Mouse (Mus musculus) B cell, adult 2 months (primary cell): ENCODE data around the gene Sema6c.
A peak's percentile ranks its signal among the peaks of the same experiment; 100 is the strongest.

Experiments used
- DNase-seq, 2 experiments: peaks; one replicate each; pipeline ENCODE4 v3.0.0; 2022

Gene Sema6c

DNA sequence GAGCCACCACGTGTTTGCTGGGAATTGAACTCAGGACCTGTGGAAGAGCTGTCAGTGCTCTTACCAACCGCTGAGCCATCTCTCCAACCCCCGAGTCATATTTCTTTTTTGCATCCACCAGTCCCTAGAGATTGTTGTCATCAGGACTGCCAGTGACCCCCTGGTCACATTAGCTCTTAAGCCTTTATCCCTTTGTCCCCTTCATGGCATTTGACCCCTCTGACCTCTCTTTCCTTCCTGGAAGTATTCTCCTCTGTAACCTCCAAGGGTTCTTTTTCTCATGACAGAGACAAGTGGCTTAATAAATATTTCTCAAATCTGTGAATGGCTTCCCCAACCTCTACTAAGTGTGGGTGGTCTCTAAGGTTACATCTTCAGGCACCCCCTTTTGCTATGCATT, 12.3 kb upstream of the Sema6c start:
- DNase-seq: no peak

DNA sequence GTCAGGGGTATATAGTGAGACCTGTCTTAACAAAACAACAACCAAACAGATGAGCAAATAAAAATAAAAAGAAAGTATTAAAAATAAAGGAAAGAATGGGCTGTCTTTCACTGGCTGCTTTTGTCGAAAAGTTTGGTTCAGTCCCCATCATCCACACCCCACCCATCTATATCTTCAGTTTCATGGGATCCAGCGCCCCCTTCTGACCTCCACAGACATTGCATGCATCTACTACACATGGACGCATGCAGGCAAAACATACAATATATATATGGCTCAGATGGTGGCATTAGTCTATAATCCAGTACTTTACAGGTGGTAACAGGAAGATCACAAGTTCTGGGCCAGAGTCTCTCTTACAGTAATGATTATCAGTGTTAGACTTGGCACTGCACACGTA, 6.4 kb upstream of the Sema6c start:
- DNase-seq: peak; percentile 82 to 86

DNA sequence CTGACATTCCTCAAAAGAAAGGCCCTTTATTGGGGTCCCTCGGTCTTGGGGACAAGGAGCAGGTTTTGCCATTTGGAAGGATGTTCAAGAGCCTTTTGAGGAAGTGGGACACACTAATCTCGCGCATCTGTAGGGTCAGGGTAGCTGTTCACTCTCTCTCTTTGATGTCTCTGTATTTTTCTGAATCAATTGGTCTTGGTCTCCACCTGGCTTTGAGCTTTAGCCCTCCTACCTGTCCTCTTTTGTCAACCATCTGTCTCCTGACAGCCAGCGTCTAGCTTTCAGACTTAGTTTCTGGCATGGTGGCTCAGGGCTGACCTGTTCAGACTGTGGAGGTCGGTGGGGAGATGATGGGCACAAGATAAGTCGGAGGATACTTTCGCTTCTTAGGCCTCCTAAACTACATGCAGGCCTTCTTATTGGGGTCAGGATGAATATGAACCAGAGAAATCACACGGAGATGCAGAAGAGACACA, 708 bp upstream of the Sema6c start:
- DNase-seq: no peak

DNA sequence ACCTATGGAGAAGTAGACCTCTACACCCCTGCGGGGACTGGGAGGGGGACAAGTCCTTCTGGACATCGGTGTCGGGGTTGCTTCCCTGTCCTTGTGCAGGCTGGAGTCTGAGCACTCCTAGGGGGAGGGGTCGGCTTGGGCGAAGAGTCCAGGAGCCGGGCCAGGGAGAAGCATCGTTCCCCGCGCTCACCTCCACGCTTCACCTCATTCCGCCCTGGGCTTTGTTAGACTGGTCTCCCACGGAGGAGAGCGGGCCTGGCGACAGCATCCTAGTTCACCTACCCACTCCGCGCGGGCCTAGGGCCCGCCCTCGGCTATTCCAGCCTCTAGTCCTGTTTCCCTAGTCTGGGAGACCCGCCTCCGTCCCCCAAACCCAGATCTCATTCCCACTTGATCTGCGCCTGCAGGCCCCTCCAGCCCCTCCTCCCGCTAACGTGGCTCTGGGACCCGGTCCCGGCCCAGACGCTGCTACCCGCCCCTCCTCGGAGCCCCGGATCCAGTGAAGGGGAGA, 839 bp downstream of the Sema6c start:
- DNase-seq: no peak

DNA sequence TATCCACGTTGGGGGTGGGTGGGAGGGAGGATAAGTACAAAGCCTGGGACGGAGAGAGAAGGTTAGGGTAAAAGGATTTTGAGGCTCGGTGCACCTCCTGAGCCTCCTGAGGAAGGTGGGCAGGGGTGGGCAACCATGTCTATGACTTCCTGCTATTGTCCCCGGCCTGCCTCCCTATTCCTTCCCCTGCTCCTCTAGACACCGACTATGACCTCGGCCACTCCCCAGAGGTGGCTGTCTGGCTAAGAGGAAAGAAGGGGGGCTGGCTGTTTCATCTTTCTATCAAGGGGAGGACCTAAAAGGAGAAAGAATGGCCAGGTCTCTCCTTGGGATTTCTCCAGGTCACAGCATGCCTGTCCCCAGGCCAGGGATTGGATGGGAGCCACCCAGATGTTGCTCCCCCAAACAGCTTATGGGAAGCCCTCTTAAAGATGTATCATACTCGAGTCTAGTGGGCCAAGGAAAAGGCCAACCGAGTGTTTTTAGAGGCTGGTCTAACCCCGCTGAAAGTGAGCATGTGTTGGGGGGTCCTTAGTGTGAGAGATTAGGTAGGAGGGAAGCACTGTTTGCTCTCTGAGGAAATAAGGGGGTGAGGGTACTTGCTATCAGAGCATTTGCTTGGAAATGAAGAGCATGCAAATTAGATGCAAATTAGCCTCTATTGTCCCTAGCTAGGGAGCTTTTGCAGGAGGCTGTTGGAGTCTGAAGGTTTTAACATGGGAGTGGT, 1.5 kb downstream of the Sema6c start:
- no peak for DNase-seq

DNA sequence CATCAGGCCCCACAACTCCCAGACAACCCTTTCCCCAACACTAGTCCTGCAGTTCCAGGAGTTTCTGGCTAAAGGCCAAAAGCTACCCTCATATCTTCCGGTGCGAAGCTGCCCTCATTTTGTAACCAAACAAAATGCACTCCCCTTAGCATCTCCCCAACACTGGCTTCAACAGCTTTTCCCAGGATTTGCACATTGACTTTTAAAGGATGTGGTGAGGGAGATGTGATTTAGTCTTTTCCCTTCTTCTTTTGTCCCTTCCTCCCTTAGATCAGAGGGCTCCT, 2.0 kb downstream of the Sema6c start:
- DNase-seq: no peak

DNA sequence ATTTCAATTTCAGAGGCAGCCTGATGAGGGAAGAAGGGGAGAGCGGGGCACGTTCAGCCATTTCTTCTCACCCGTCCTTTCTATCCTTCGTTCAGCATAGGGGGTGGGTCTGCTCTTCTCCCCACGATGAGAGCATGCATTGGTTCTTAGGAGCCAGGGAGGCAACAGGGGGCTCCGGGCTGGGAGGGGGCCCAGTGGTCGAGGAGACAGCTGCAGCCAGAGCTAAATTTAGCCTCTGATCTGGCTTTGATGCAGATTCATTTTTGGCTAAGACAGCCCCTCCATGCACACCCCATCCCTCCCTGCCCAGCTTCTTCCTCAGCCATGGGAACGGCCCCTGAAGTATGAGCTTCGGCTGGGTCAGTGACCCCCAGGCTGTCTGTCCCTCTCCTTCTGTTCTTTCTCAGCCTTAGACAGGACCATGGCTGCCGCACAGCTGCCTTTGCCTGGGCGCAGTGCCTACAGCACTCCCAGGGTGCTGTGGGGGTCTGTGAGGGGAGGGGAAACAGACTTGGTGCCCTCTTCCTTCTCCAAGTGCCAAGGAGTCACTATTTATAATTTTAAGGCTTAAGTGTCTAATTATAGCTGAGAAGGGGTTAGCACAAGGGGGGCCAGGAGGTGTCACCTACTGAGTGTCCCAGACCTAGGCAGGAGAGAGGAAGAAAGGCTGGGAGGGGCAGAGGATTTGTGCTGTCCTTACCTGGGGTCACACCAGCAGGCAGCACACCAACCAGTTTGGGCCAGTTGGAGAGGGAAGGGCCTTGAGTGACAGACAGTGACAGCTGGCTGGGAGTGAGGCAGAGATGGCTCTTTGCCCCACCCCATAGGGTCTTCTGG, 3.4 kb downstream of the Sema6c start:
- no peak for DNase-seq

DNA sequence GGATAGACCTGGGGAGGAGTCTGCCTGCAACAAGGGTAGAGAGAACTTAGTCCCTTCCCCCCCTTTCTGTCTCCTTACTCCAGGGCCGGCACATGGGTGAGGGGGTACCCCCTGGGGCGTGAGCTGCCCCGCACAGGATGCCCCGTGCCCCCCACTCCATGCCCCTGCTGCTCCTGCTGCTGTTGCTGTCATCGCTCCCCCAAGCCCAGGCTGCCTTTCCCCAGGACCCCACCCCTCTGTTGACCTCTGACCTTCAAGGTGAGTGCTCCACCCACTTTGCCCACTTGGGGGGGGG, 3.9 kb downstream of the Sema6c start:
- DNase-seq: no peak

DNA sequence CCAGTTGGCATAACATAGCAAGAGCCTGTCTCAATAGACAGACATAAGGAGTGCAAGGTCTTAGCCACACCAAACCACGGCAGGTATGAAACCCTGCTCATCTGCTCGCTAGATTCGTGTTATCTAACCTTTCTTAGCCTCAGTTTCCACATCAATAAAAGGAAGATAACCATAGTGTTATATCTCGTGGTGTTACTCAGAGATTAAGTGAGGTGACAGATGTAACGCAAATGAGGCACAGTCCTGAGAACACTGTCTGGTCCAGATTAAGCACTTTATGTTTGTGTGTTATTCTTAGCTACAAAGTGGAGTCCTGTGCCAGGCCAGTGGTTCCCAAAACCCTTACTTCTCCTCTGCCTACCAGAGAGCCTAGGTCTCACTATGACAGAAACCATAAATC, 4.6 kb downstream of the Sema6c start:
- no peak for DNase-seq

DNA sequence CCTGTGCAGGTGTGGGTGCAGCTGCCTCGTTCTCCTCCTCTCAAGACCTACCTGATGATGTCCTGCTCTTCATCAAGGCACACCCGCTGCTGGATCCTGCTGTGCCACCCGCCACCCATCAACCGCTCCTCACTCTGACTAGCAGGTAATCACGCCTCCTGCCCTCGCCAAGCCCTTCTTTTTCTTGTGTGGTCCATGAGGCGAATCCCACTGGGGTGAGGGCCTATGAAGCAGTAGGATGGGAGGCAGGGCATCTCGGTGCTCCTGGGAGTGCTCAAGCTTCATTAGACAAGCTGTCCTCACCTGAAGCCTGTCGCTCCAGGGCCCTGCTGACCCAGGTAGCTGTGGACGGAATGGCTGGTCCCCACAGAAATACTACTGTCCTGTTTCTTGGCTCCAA, 9.7 kb downstream of the Sema6c start:
- no peak for DNase-seq

DNA sequence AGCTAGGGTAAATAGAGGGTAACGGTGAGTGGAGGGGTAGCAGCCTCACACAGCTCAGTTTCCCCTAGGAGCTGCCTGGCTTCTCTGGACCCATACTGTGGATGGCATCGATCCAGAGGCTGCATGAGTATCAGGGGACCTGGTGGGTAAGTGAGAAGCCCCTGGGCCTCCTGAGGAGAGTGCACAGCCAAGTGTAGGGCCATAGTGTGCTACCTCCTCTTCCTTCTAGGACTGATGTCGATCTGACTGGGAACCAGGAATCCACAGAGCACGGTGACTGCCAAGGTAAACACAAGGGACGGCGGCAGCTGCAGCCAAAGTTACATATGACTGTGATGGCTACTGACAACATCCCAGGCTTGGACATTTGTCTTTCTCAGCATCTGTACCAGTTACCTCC, 10.8 kb downstream of the Sema6c start:
- no peak for DNase-seq

DNA sequence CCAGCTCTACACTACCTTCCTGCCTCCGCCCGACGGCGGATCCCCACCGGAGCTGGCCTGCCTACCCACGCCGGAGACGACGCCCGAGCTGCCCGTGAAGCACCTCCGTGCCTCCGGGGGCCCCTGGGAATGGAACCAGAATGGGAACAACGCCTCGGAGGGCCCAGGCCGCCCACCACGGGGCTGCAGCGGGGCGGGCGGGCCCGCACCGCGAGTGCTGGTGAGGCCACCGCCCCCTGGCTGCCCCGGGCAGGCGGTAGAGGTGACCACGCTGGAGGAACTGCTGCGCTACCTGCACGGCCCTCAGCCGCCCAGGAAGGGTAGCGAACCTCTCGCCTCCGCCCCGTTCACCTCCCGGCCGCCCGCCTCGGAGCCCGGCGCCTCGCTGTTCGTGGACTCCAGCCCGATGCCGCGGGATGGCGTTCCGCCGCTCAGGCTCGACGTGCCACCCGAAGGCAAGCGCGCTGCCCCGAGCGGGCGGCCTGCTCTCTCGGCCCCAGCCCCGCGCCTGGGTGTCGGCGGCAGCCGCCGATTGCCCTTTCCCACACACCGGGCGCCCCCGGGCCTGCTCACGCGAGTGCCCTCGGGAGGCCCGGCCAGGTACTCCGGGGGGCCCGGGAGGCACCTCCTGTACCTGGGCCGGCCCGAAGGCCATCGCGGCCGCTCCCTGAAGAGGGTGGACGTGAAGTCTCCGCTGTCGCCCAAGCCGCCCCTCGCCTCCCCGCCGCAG, 12.4 kb downstream of the Sema6c start:
- no peak for DNase-seq

DNA sequence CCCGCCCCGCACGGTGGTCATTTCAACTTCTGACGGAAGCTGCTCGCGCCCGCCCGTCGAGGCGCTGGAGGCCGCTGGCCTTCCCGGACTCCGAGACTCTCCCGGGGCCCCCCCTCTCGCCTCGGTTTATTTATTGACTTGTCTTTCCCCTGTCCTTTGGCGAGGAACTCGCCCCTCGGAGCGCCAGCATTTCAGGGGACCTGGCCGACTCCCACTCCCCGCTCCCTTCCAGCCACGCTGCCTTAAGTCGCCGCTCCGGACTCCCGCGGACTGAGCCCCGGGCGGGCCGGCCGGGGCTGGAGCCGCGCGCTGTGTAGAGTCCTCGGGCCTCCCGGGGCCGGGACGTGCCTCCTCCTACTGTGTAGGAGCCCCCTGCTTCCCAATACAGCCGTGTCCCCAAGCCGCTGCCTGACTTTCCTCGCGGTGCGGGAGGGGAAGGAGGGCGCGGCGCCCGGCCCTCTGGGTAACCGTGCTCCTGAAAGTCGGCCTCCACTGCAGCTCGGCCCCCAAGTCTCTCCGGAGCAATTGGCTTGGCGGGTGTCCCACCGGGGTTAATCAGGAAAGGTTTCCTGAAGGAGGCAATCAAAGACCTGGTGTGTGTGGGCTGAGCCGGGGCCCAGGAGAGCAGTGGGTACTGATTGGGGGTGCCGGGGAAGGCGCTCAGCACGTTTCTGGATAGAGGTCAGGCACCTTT, 13.1 kb downstream of the Sema6c start:
- DNase-seq: peak; percentile 31 to 38

DNA sequence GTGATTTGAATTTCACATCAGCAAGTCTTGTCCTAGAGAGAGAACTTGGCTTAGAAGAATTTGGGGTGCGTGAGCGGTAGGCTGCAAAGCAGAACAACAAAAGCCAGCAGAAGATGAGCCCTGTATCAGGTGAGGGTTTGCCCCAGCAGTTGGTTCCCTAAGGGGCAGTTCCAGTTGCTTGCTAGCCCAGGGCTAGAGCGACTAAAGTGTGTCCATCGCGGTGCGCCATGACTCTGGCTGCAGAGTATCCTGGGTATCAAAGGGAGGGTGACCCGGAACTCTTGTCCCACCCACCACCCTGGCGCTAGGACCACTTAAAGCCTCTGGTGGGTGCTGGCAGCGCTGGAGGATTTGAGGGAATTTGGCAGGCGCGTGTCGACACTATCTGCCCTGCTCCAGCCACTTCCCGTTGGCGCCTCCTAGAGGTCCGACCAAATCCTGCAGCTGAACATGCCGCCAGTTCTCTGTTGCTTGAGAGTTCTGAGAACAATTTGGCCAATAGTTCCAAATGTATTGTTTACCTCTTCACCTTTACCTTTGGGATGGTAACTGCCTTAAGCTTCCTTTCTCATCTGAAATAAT, 13.8 kb downstream of the Sema6c start:
- peak; percentile 89 to 90 for DNase-seq

DNA sequence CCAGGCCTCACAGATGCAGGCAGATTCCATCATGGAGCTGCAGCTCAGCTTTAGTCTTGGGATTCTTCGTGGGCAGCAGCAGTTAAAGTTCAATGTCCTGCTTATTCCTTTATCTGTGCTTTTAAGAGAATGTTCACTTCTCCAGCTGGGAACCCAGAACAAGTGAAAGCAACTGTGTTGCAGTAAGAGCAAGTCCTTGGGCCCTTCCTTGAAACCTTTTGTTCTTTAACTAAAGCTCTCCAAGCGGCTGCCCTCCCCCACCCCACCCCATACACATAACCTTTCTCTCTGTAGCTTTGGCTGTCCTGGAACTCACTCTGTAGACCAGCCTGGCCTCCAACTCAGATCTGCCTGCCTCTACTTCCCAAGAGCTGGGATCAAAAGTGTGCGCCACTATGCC, 16.2 kb downstream of the Sema6c start:
- no peak for DNase-seq

DNA sequence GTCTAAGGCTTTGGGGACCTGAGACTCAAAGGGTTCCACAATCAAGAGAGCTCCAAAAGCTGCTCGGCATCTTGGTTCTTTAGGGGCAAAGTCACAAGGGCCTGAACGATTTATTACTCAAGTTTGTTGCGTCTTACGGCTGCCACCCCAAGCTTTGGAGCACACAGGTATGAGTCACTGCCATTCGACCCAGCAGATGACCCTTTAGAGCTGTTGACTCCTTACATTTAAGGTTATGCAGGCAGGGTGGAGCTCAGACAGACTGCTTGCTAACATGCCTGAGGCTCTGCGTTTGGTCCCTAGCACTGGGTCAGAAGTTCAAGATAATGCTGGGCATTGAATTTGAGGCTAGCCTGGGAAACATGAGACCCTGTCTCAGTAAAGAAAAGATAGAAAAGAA, 17.3 kb downstream of the Sema6c start:
- DNase-seq: no peak

DNA sequence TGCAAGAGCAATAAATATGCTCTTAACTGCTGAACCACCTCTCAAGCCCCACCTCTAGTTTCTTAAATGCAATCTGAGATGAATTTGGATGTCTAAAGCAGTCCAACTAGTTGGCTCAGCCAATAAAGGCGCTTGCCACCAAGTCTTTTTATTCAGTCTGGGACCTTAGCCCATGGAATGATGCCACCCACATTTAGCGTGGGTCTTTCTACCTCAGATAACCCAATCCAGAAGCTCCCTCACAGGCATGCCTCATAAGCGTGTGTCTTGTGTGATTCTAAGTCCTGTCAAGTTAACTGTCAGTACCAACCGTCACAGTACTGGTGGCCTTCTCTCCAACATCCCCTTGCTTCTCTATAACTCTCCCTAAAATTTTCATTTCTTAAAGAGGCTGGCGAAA, 18.7 kb downstream of the Sema6c start:
- DNase-seq: no peak

DNA sequence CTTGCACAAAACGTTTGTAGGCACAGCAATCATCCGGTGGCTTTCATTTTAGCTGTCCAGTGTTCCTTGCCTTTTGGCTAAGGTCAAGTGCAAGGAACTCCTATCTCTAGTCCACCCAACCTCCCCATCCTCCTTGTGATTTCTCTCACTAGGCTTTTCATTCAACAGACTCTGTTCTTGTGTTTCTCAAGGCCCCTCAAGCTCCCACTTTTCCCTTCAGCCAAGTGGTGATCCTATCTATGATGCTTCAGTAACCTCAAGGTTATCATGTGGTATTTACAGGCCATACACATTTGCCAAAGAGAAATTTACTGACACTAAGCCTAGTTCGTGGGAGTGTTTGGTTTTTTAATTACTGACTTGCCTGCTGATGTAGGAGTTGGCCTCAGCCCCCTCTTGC, 19.6 kb downstream of the Sema6c start:
- DNase-seq: no peak

DNA sequence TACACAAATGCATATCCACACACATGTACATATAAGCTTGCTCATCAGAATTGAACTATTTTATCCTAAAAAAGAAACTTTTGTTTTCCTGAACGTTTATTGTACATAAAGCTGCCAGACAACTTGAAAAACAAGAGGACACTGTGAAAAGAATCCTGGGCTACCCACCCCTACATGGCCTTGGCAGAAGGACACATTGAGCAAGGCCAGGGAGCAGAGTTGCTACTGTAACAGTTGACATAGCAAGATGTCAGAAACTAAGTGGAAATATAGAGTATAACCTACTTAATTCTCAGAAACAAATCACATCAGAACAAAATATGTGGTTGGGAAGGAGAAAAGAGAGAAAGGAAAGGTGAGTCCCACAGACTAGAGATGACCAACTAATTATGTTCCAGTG, 21.6 kb downstream of the Sema6c start:
- no peak for DNase-seq

DNA sequence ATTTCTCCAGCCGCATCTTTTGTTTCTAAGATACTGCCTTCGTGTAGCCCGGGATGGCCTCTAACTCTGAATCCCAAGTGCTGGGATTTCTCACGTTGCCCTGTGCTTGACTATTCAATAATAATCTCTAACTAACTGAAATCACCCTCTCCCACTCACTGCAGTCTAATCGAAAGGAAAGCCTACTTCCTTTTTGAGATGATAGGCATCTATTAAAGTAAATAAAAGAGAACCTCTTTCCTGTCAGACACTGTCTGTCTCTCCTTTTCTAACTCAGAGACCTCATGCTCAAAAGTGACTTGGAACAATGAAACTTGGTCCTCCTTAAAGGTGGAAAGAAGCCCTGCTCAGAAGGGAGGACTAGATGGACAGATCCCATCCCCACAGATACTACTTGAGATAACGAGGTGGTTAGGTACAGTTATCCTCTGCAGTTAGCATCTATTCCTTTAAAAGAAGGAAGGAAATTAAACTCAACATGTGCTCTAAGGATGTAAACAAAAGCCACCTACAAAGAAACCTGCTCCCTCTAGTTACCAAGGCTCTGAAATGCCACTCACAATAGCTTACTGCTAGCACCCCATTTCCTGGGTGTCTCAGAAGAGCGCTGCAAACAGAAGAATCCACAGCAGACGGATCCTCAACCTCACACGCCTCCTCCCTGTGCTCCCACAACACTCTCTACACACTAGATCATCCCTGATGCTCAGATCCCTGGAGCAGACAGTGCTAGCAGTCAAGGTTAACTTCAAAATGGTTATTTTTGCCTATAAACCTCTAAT, 24.7 kb downstream of the Sema6c start:
- DNase-seq: no peak

DNA sequence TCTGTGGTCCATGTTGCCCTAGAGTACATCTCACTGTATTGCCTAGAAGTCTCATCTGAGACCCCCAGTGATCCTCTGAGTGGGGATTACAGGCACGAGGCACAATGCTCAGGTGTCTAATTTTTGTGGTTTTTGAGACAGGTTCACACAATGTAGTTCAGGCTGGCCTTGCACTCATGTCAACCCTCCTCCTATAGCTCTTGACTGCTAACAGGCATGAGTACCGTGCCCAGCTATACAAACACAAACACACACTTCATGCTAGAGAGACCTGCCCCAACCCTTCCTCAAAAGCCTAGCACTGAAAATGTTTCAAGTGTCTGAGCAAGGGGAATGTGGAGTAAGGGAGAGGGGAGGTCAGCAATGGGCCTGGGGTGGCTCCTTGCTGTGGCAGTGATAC, 25.8 kb downstream of the Sema6c start:
- no peak for DNase-seq

DNA sequence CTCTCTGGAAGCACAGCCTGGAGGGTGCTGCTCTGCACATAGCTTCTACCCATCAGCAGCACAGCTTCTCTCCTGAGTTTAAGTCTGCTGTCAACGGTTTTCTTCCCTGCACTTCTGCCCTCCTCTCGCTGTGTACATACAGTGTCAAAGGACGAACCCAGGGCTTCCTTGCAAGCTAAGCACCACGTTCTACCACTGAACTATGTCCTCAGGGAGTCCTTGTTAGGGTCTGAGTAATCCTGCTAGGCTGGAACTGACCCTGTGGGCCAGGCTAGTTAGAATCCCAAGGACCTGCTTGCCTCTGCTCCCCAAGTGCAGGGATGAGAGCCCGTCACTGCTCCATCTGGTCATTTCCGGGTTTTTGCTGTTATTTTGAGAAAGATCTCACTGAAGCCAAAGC, 26.6 kb downstream of the Sema6c start:
- no peak for DNase-seq
